Mouse (Mus musculus): ENCODE results near the gene Zbtb8b. TPM values are rescaled to one million over a fixed set of nuclear protein-coding genes. Genes with fewer than 3 reads are reported as not detected.

Zbtb8b gene
- total RNA-seq, 1 experiment: 2.5 TPM

DNA sequence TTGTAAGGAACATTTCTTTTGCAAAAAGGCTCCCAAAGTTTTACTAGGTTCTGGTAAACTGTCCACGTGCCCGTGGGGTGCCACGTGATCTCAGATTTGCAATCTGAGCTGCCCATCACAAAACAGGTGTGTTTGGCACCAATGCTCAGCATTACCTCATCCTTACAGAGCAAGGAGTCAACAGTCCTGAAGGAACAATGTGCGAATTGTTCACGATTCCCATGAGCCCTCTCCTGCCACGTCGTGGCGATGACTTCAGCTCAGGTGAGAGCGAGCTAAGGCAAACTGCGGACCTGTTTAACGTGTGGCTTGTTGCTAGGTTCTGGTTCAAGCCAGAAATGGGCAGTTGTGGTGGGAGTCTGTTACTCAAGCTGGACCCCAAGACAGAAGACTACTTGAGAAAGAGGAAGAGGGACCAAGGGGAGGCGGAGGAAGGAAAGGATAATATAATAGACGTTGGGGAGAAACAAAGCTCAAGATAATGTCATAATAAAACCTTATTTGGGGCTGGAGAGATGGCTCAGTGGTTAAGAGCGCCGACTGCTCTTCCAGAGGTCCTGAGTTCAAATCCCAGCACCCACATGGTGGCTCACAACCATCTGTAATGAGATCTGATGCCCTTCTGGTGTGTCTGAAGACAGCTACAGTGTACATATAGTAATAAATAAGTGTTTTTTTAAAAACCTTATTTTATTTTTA lies 11.0 kb upstream of the Zbtb8b start:
- Histone ChIP-seq H3K9ac (ENCODE audit: insufficient read depth, low read depth, low read length, poor library complexity, severe bottlenecking) (no peak overlapping the region), H3K27ac (ENCODE audit: insufficient read depth, low read depth, low read length, poor library complexity, severe bottlenecking) (no peak overlapping the region), H3K4me1 (ENCODE audit: control insufficient read depth in 2 of 2, insufficient read depth in 2 of 2, low read length in 2 of 2, poor library complexity in 1 of 2) (peaks cover 0 to 2% of the 10 kb centered on the region in 2 experiments; a peak in 1 of 4 replicates), H3K9me3 (ENCODE audit: control insufficient read depth, insufficient read depth, low read depth, low read length) (no peaks in the 10 kb centered on the region), H3K36me3 (ENCODE audit: control insufficient read depth, insufficient read depth, low read length, poor library complexity, severe bottlenecking) (no peaks in the 10 kb centered on the region), H3K4me3 (ENCODE audit: insufficient read depth in 1 of 2, low read depth in 1 of 2, low read length in 2 of 2, poor library complexity in 1 of 2, severe bottlenecking in 1 of 2) (no peak overlapping the region)
- TF ChIP-seq ZNF384 (IDR thresholded peaks at IDR 0.05; ENCODE audit: low read depth, low read length) (no peak), MAFK (IDR thresholded peaks at IDR 0.05; ENCODE audit: insufficient read depth, low read depth, low read length) (no peak)
- in situ Hi-C loops (cut with MboI; ENCODE audit: low sequenced_read_pairs in 2 of 2, unreplicated experiment in 2 of 2): loop anchor here in 1 of 2 experiments (10.0 kb wide), 1 partner anchor 97 kb away; no protein-coding TSS in a partner anchor
- no peak for DNase-seq (ENCODE audit: low read depth, low spot score)

DNA sequence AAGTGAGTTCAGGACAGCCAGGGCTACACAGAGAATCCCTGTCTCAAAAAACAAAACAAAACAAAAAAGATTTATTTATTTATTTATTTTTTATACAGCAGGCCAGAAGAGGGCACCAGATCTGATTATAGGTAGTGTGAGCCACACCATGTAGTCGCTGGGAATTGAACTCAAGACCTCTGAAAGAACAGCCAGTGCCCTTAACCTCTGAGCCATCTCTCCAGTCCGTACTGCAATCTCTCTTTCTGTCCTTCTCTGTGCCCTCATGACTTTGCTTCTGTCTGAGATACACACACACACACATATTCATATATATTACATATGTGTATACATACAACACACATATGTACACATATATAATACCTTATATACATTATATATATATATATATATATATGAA lies 10.2 kb upstream of the Zbtb8b start:
- H3K9ac ChIP-seq (ENCODE audit: insufficient read depth, low read depth, low read length, poor library complexity, severe bottlenecking): no peak overlapping the region
- H3K36me3 ChIP-seq (ENCODE audit: control insufficient read depth, insufficient read depth, low read length, poor library complexity, severe bottlenecking): no peaks in the 10 kb centered on the region
- no peak for DNase-seq (ENCODE audit: low read depth, low spot score)
- H3K4me3 ChIP-seq (ENCODE audit: insufficient read depth in 1 of 2, low read depth in 1 of 2, low read length in 2 of 2, poor library complexity in 1 of 2, severe bottlenecking in 1 of 2): no peak overlapping the region
- in situ Hi-C loops (cut with MboI; ENCODE audit: low sequenced_read_pairs in 2 of 2, unreplicated experiment in 2 of 2): loop anchor here in 1 of 2 experiments (10.0 kb wide), 1 partner anchor 96 kb away; no protein-coding TSS in a partner anchor
- no peaks in the 10 kb centered on the region for H3K9me3 ChIP-seq (ENCODE audit: control insufficient read depth, insufficient read depth, low read depth, low read length)
- peaks cover 0 to 2% of the 10 kb centered on the region in 2 experiments; a peak in 1 of 4 replicates for H3K4me1 ChIP-seq (ENCODE audit: control insufficient read depth in 2 of 2, insufficient read depth in 2 of 2, low read length in 2 of 2, poor library complexity in 1 of 2)
- TF ChIP-seq ZNF384 (IDR thresholded peaks at IDR 0.05; ENCODE audit: low read depth, low read length) (no peak), HCFC1 (IDR thresholded peaks at IDR 0.05; ENCODE audit: borderline replicate concordance, insufficient read depth, low read length) (no peak), MAFK (IDR thresholded peaks at IDR 0.05; ENCODE audit: insufficient read depth, low read depth, low read length) (no peak), CHD2 (IDR thresholded peaks at IDR 0.05; ENCODE audit: low read depth, low read length) (no peak), ZC3H11A (IDR thresholded peaks at IDR 0.05; ENCODE audit: borderline replicate concordance, low read depth, low read length) (no peak)
- no peak overlapping the region for H3K27ac ChIP-seq (ENCODE audit: insufficient read depth, low read depth, low read length, poor library complexity, severe bottlenecking)

DNA sequence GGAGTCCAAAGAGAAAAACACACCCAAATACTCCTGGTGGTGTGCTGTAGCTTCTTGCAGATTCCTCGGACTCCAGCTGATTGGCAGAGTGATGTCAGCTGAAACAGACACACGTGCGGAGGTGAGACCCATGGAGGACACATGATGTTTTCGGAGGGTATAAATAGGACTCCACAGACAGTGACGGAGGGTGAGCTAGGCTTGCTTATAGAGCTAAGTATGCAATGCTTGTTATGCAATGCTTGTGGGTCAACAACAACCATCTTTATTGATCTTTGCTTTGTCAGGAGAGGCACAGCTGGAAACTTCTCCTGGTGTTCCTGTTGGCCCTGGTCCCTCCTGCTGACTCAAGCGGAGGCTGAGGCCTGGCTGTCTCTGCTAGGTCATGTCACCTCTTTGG lies 8.1 kb upstream of the Zbtb8b start:
- Histone ChIP-seq H3K9ac (ENCODE audit: insufficient read depth, low read depth, low read length, poor library complexity, severe bottlenecking) (no peak overlapping the region), H3K27ac (ENCODE audit: insufficient read depth, low read depth, low read length, poor library complexity, severe bottlenecking) (no peak overlapping the region), H3K9me3 (ENCODE audit: control insufficient read depth, insufficient read depth, low read depth, low read length) (no peaks in the 10 kb centered on the region), H3K4me1 (ENCODE audit: control insufficient read depth in 2 of 2, insufficient read depth in 2 of 2, low read length in 2 of 2, poor library complexity in 1 of 2) (no peaks in the 10 kb centered on the region), H3K4me3 (ENCODE audit: insufficient read depth in 1 of 2, low read depth in 1 of 2, low read length in 2 of 2, poor library complexity in 1 of 2, severe bottlenecking in 1 of 2) (no peak overlapping the region), H3K36me3 (ENCODE audit: control insufficient read depth, insufficient read depth, low read length, poor library complexity, severe bottlenecking) (no peaks in the 10 kb centered on the region)
- DNase-seq (ENCODE audit: low read depth, low spot score): no peak
- TF ChIP-seq HCFC1 (IDR thresholded peaks at IDR 0.05; ENCODE audit: borderline replicate concordance, insufficient read depth, low read length) (no peak), ZNF384 (IDR thresholded peaks at IDR 0.05; ENCODE audit: low read depth, low read length) (no peak), CHD2 (IDR thresholded peaks at IDR 0.05; ENCODE audit: low read depth, low read length) (no peak), MAFK (IDR thresholded peaks at IDR 0.05; ENCODE audit: insufficient read depth, low read depth, low read length) (no peak), ZC3H11A (IDR thresholded peaks at IDR 0.05; ENCODE audit: borderline replicate concordance, low read depth, low read length) (no peak)
- in situ Hi-C loops (cut with MboI; ENCODE audit: low sequenced_read_pairs in 2 of 2, unreplicated experiment in 2 of 2): no loop called here

DNA sequence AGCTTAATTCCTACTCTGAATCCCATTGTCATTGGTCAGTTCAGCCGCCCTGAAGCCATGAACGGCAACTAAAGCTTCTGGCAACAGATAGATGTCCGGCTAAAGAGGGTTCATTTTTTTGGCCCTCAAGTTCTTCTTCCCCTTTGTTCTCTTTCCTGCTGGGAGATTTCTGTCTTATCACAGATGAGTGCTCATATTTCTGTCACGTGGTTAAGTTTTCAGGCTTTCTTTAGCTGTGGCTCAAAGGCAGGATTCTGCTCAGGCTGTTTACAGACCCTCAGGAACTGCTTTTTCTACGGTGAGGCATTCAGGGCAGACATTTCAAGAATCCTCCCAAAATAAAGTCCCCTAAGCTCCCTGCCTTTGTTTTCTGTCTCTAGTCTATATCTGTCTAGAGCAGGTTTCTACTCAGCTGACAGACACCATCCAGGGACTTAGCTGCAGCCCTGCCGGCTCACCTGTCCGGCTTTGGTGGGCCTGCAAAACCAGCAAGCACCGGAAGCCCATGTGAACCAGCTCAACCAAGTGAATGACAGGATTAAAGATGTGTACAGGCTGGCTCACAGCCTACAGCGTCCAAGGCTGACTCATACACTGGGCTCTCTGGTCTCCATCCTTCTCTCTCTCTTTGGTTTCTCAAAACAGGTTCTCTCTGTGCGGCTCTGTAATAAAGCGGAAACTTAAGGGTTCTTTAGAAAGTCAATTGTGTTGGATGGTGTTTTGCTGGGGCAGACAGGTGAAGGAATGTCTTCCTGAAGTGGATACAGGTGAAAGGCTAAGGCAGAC lies 7.3 kb upstream of the Zbtb8b start:
- in situ Hi-C loops (cut with MboI; ENCODE audit: low sequenced_read_pairs in 2 of 2, unreplicated experiment in 2 of 2): no loop called here
- no peak overlapping the region for H3K4me3 ChIP-seq (ENCODE audit: insufficient read depth in 1 of 2, low read depth in 1 of 2, low read length in 2 of 2, poor library complexity in 1 of 2, severe bottlenecking in 1 of 2)
- H3K4me1 ChIP-seq (ENCODE audit: control insufficient read depth in 2 of 2, insufficient read depth in 2 of 2, low read length in 2 of 2, poor library complexity in 1 of 2): no peaks in the 10 kb centered on the region
- H3K9ac ChIP-seq (ENCODE audit: insufficient read depth, low read depth, low read length, poor library complexity, severe bottlenecking): no peak overlapping the region
- H3K36me3 ChIP-seq (ENCODE audit: control insufficient read depth, insufficient read depth, low read length, poor library complexity, severe bottlenecking): no peaks in the 10 kb centered on the region
- no peak overlapping the region for H3K27ac ChIP-seq (ENCODE audit: insufficient read depth, low read depth, low read length, poor library complexity, severe bottlenecking)
- TF ChIP-seq HCFC1 (IDR thresholded peaks at IDR 0.05; ENCODE audit: borderline replicate concordance, insufficient read depth, low read length) (no peak), CHD2 (IDR thresholded peaks at IDR 0.05; ENCODE audit: low read depth, low read length) (no peak), ZC3H11A (IDR thresholded peaks at IDR 0.05; ENCODE audit: borderline replicate concordance, low read depth, low read length) (no peak), ZNF384 (IDR thresholded peaks at IDR 0.05; ENCODE audit: low read depth, low read length) (no peak), MAFK (IDR thresholded peaks at IDR 0.05; ENCODE audit: insufficient read depth, low read depth, low read length) (no peak)
- no peak for DNase-seq (ENCODE audit: low read depth, low spot score)
- no peaks in the 10 kb centered on the region for H3K9me3 ChIP-seq (ENCODE audit: control insufficient read depth, insufficient read depth, low read depth, low read length)

Data from ES-E14 (cell line).